Mouse (Mus musculus) left cerebral cortex, adult 8-10 months (tissue): ENCODE measurements around the gene Wscd2. TPM values are rescaled to one million over a fixed set of nuclear protein-coding genes. Genes with fewer than 3 reads are reported as not detected.

Experiments used
- DNase-seq, 2 experiments: peaks; one replicate each; pipeline ENCODE4 v3.0.0; 2022; ENCODE audit warnings: low spot score in 2 of 2
- total RNA-seq, 4 experiments: library from RNA; stranded (reverse); gene quantifications; 2 replicates each; pipeline ENCODE4 v1.2.4; 2022

Wscd2 gene
- total RNA-seq, 4 experiments from 2014 or later, result 53.3 to 55.9 (median 53.6) TPM

DNA sequence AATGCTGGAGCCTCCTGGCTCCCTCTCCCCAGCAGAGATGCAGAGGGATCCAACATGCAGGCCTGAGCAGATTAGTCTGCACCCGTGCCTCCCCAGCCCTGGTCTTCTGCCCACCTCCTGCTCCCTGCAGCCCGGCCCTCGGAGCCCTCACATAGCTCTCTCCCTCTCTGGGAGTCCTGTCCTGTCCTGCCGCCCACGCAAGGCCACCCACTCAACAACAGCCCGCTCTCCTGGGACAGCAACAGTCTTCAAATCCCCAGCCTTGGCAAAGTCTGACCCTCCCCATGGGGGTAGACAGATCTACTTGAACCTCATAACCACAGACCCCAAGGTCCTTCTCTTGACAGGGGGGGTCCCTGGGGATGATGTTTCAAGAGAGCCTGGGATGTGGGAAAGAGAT, 120.4 kb downstream of the Wscd2 start:
- no peak for DNase-seq

DNA sequence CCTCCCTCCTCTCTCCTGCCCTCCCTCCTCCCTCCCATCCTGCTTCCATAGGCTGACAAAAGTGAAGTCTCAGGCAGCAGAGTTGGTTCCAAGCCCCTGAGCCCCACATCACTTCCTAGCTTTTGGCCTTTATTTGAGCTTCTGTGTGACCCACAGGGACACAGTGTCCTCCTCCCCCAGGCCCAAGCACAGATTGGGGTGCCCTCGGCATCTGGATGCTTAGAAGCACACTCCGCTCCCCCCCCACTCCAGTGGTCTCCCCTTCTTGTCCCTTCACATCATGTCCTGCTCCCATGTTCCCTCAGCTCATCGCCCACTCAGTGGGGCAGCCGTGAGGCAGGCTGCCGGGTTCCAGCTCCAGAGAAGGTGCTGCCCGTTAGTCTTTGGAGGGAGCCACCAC, 121.0 kb downstream of the Wscd2 start:
- DNase-seq, result no peak

DNA sequence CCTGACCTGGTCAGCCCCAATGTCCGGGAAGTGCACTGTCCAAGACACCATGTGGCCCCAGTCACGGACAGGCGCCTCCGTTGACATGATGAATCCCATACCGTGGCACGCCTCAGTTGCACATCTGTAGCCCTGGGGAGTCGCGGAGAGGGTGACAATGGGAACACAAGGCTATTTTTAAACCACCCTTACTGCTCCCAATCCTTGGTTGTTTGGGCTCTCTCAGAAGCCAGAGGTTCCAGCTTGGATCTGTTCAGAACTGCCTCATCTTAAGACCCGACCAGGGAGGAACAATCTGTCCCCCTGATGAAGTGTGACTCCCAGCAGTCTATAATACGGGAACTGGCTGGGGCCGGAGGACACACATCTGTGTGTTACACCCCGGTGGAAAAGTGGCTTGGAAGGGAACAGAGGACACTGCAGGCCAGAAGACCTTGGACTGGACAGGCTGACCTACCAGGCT, 121.7 kb downstream of the Wscd2 start:
- no peak for DNase-seq

DNA sequence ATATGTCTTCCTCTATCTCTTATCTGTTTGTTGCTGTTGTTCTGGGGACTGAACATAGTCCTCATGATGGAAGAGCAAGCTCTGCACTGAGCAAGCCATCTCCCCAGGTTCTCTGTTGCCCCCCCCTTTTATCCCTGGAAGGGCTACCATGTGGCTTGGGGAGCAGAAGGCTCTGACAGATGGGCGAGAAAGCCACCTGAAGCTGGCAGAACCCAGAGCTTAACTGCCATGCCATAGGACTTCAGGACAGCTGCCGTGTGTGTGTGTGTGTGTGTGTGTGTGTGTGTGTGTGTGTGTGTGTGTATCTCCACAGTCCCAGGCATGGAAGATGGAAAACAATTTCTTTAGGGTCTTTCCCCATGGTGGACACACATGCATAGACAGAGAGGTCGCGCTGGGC, 128.6 kb downstream of the Wscd2 start:
- no peak for DNase-seq

DNA sequence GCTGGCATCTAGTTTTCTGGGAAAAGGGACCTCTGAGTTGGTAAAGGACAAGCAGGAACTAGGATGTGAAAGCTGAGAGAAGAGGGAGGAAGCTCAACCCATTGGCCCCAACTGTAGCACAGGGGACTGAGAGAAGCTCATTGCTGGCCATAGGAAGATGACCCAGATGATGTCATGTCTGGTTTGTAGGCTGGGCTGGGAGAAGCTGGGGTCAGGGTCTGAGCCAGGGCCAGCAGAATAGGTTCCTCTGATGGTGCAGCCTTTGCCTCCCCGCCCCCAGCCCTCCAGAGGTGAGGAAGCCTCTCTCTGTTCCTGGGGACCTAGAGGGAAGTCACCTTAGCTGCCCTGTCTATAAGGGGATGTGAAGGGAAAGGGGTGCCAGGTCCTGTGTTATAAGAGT, 129.0 kb downstream of the Wscd2 start:
- DNase-seq, result no peak

DNA sequence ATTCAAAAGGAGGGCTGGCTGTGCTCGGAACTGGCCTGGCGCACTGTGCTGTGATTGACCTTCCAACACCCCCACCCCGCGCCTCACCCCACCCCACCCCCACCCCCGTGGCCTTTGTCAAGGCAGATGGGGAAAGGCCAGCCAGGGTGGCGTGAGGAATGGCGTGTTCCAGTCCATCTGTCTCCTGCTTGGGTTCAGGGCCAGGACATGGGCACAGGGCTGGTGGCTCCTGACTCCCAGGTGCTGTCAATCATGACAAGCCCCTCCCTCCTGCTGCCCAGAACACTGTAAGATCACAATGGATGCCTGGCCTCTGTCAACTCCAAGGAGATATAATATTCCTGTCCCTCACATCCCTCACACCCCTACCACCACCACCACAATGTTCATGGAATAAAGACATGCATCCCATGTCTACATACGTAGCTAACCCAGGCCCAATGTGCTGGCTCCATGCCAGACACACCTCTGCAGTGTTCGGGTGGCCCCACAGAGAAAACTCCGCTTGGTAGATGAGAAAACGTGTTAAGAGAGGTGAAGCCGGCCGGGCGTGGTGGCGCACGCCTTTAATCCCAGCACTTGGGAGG, 130.1 kb downstream of the Wscd2 start:
- DNase-seq, result no peak

DNA sequence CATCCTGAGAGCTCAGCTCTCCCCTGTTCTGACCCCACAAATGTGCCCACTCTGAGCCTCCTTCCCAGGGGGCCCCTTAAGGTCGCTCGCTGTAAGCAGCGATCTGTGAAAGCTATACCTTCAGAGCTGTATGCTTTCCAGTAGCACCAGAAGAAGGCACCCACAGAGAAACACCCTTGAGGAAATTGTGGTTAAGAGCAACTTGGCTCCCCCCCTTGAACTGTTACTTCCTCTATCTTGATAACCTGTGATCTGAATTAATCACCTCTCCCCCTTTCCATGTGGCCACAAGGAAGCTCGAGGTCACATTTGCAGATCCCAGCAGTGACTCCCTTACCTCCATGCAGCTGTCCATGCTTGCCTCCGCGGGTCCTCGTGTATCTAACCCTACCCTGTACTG, 130.9 kb downstream of the Wscd2 start:
- DNase-seq, result no peak

DNA sequence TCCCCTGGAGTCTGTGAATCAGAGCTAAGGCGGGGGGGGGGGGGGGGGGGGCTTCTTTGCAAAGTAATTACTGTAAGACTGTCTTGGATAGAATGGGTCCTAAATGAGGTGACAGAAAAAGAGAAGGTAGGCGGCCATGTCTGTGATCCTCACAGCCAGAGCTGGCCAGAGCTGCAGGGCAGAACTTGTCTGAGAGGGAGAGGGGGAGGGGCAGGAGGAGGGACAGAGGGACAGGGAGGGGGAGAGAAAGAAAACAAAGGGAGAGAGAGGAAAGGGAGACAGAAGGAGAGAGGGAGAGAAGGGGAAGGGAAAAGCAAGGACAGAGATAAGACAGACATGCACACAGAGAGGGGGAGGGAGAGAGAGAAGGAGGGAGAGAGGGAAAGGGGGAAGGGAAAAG, 132.9 kb downstream of the Wscd2 start:
- DNase-seq, result no peak

DNA sequence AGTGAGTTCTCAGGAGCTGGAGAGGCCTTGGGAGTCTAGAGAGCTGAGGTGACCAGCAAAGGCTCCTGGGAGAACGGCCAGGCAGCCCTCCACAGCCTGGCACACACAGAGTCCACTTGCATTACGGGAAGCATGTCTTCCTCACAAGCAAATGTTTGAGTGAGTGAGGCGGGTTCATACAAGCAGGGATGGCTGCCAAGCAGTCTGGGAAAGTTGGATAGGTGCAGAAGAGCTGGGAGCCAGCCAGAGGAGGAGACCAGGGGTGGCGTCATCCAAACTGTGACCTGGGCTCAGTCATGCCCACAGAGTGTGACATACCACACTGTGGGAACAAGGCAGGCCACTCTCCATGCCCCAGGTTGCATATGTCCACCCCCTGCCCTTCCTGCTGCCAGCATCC, 134.9 kb downstream of the Wscd2 start:
- no peak for DNase-seq

DNA sequence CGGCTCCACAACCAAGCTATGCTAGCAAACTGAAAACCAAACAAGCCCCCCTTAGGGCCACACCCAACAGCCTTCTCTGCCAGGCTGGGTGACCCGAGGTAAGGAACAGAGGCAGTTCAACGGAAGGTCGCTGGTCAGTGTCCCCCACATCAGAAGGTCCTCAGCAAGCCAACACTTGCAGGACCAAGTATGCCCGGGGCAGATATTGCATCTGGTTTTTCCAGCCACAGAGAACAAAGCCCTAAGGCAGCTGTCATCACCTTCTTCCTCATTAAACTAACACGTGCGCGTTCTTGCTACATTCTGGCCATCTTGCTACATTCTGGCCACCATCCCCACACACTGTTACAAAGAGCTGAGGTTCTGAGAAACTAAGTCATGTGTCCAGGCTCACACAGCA, 136.2 kb downstream of the Wscd2 start:
- DNase-seq, result no peak

DNA sequence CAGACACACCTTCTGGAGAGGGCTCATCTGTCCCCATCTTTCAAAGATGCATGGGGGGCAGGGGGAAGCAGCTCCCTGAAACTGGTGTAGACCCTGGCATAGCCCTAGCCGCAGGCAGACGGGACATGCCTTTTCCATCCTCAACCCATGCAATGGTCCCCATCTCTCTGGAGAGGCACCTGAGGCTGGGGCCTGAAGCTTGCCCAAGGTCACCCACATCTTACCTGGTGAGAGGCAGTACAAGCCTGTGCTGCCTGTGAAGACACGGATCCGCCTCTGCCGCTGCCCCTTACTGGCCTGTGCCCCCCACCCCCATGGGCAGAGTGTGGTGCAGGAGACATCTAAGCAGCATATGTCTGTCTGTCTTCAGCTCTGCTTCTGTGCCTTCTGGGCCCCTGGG, 136.9 kb downstream of the Wscd2 start:
- no peak for DNase-seq

DNA sequence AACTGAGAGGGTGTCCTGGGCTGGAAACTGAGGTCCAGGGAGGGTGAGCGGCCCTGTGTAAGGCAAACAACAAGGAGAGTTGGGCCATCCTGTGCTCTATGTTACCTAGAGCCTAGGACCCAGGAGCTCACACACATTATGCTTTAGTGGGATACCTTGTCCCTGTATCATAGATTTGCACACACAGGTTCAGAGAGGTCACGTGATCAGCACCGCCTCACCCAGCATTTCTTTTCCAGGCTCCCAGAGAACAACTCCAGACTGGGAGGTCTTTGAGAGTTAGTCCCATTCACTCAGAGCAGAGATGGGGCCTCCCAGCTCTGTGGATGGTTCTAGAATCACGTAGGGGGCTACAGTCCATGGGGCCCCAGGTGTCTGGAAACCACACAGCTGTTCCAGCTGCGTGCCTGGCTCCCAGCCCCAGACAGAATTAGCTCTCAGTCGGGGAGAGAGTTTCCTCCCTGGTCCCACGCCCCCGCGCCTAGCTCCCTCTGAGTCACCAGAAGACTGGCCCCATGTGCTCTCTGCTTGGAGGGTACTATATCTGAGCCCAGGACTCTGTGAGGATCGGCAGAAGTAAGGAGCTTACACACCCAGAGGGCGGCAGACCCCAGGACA, 137.8 kb downstream of the Wscd2 start:
- peak; percentile 21 to 53 for DNase-seq

DNA sequence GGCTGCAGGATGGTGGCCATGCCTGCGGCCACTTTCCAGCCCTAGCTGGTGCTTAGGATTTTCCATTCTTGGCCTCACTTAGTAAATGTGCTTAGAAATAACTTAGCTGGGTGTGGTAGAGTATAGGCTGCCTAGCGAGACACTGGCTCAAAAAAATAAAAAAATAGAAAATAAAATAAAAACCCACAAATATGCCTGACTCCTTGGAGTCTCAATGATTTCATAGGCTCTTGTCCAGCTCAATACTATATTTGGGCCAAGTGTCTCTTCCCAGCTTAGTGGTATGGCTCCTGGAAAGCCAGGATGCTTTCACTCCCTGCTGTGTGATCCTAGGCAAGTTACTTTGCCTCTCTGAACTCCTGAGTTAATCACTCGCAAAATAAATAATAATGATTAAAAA, 139.1 kb downstream of the Wscd2 start:
- no peak for DNase-seq

DNA sequence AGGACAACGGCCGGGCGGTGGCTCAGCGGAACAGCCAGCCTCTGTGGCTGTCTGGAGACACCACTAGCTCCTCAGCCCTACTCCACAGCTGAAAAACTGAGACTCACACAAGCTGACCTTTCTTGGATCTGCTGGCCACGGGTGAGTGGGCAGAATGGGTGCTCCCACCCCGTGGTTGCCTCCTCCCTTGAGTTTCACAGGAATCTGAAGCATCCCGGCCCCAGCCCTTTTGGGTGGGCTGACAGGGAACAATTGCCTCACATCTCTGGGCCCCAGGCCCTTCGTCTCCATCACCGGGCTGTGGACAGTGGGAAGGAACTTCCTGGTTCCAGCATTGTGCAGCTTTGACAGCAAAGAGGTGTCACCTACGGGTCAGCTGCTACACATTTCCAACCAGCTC, 140.0 kb downstream of the Wscd2 start:
- no peak for DNase-seq

DNA sequence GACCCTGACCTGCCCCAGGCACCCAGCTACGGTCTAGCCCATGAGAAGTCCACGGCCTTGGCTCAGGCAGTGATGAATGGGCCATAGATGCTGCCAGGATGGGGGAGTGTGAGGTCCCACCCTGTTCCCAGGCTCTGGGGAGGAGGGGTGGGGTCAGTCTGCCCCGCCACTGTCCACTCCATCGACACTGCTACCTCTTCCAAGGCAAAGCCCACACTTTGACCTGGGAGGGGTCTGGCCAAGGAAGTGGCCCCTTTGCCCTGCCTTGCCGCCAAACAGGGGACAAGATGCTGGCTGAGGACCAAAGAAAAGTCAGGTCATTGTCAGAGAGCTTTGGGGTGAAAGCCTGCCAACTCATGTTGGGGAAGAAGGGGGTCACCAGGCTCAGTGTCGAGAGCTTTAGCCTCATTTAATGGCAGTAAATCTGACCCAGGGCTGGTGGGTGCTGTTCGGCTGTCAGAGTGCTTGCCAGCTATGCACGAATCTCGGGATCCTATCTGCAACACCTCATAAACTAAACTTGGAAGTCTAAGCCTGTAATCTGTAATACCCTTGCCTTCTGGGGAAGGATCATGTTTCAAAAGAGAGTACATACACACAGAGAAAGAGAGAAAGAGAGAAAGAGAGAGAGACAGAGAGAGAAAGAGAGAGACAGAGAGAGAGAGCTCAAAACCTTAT, 143.0 kb downstream of the Wscd2 start:
- DNase-seq, result no peak

DNA sequence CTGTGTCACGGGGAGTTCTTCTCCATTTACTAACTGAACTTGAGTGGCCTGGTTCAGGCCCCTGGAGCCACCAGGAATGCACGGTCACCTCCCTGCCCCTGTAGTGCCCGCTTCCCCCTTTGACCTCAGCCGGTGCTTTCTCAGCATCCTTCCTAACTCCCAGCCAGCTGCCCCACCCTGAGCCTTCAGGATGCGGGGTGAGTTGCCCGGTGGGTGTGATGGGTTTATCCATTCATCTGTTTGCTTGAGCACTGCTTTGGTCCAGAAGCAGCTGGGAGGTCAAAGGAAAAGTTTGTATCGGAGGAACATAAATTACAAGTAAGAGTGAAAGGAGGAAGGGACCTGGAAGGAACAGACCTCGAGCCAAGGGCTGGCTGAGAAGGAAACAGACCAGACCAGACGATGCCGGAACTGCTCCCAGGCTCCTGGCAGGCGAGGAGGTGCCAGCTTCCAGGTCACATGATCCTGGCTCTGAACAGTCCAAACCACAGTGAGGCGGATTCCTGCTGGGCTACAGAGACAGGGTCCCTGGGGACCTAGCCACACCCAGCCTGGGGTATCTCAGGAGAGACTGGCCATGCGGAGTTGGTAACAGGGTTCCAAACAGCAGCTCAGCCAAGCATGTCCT, 144.0 kb downstream of the Wscd2 start:
- peak in 1 of 2 experiments; percentile 57 for DNase-seq

DNA sequence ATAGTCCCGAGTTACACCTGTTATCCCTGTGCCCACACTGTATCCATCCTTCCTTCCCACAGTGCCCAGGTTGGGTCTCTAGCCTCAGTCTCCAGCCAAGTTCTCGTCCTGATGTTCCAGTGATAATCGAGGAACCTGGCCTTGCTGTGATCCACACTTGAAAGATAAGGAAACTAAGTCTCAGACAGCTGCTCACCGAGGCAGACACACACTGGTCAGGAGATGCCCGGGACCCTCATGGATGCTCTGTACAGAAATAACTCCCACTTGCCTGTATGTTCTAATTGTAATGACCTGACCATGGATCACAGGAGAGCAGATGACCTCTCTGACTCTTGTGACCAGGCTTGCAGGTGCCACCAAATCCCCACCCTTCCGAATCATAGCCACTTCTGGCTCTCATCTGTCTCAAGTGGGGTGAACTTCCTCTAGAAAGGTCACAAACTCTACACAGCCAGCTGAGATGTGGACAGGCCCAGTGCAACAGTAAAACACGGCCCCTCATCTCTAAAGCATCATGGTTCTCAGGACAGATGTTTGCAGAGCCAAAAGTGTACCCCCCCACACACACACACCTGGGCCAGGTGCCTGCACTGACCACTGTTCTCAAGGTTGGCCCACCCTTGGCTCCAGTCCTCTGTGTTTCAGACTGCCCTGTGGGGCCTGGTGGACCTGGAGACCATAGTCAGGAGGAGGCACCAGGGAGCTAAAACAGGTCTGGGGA, 144.9 kb downstream of the Wscd2 start:
- no peak for DNase-seq

DNA sequence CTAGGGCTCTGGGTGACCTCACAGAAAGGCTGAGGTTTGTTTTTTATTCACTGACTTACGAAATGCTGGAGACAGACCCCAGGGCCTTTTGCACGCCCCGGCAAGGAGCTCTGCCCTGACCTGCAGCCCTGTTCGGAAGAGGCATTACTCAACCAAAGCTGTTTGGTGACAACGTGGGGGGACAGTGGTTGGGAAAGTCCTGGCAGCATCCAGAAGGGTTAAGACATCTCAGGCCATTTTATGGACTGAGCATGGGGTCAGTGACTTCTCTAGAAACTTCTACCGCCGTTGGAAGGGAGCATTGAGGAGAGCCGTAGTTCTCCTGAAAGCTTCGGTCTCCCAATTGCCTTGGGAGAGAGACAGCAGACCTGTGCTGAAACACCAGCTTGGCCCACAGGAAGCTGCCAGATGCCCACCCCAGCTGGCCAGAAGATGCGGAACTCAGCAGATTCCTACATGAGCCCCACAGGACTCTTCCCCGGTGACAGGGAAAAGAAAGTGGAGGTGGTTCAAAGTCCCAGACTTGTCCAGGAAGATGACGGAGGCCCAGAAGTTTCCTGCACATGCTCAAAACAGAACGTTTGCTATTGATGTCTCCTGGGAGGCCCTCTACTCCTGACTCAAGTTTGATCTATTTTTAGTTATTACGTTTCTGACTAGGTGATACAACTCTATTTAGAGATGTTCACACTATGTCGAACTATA, 145.9 kb downstream of the Wscd2 start:
- DNase-seq, result no peak

DNA sequence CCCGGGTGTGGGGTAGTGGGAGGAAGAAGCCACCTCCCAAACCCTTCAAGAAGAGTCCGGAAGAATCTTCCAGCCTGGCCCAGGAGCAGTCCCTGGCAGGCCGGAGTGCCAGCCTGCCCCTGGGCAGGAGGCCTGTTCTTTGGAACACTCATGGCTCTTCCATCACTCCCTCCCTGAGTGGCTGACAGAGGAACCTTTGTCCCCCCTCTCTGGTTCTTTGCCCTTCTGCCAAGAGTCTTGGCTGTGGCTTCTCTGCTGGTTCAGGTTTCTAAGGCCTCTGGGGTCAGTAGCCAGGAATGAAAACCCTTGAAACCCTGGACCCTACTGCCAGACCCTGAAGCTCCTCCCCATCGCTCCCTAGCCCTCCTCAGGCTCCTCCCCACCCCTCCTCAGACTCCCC, 147.5 kb downstream of the Wscd2 start:
- no peak for DNase-seq

DNA sequence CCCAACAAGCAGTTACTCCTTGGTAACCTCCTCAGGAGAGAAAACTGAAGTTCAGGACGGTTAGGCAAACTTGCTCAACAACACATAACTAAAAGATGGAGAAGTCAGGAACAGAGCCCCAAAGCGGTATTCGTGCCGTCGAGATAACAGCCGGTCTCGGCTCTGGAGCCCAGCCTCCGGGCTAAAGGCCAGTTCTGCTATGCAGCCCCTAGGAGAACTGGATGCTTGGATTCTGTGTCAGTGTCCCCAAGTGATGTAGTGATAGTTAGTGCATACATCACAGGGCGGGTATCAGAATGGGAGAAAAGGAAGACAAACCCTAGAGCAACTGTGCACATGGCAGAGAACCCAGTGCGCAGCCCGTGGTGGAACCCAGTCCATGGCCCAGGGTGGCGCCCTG, 147.9 kb downstream of the Wscd2 start:
- DNase-seq, result no peak

DNA sequence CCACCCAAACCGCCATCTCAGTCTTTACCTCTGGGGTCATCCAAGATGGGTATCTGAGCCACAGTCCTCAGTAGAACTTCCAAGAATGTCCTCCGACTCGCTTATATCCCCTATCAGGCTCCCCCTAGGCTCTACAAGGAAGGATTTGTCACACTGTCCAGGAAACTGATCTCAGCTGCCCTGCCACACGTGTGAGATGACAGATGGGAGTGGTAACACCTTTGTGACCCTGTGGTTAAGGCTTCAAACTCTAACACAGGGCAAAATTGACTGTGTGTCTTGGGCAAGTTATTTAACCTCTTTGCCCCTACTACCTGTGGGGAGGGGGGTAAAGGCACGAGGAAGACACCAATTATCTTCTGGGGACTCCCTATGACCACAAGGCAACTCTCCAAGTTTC, 149.0 kb downstream of the Wscd2 start:
- DNase-seq, result no peak
